Mouse (Mus musculus) right cerebral cortex, adult 2 months (tissue): ENCODE data around the gene 1700020D05Rik.
A peak's percentile ranks its signal among the peaks of the same experiment; 100 is the strongest.

Experiments
- DNase-seq, 2 experiments: peaks; one replicate each; pipeline ENCODE4 v3.0.0; 2021 to 2022; ENCODE audit warnings: low spot score in 2 of 2

The 1700020D05Rik gene

DNA sequence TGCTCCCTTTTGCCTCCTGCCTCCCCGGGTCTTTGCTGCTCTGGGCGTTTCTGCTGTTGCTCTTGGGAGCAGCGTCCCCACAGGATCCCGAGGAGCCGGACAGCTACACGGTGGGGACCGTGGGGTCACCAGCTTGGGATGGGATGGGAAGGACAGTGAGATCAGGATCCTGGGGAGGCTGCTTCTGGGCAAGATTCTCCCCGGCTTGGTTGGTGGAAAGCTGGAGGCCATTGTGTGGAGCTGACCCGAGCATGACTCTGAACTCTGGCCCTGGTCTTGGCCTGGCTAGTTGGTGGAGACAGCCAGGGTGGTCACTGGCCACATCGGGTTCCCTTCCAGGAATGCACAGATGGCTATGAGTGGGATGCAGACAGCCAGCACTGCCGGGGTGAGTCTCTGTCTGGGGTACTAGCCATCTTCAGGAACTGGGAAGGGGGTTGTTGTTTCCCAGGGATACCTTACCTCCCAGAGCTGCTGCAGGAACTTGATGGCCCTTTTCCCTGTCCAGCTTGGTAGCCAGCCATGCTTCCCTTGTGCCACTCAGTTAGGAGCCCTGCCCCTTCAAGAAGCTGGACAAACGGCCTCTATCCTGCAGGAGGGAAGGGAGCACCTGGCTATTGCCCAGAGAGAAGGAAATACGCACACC is 28.4 kb downstream of the 1700020D05Rik start:
- DNase-seq: no peak

DNA sequence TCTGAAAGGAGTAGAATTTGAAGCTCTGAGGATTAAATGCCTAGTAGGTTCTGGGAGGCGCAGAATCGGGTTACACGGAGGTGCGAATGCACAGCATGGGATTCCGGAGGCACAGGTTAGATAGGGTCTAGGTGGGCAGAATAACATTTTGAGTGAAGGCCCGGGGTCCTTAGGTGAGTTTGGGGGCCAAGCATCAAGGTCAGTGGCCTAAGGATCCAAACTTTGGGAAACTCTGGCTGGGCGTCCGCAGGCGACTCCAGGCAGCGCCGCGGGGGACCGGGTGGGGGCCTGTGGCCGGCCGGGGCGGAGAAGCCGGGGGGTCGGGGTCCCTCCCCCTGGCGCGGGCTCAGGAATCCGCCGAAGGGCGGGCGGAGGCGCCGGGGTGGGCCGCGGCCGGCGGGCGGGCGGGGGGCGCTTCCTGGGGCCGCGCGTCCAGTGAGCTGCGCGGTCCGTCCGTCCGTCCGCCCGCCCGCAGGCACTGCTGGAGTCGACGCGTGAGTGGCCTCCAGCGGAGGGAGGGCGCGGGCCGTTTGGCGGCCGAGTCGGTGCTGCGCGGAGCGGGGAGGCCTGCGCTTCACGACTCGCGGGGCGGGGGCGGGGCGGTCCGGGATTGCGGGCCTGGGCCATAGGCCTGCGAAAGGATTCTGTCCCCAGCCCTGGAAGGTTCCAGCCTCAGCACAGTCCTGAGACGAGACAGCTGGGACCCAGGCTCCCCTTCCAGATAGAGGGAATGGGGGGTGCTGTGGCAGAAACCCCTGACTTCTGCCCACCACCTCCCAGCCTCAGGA is 29.1 kb downstream of the 1700020D05Rik start:
- no peak for DNase-seq

GRCm38 (mm10) chr19:5473720-5474119 is 29.9 kb downstream of the 1700020D05Rik start, which contains the start of gene Efemp2:
Efemp2 (plus strand) TSS chr19:5473954.
- DNase-seq: peak; percentile 54 to 65

DNA sequence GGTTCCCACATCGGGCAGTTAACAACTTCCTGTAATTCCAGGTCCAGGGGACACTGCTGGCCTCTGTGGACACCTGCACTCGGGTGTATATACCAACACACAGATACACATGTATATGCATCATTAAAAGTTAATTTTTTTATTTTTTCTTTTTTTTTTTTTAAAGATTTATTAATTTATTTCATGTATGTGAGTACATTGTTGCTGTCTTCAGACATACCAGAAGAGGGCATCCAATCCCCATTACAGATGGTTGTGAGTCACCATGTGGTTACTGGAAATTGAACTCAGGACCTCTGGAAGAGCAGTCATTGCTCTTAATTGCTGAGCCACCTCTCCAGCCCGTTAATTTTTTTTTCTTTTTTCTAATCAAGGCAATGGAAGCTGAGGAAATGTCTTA is 30.7 kb downstream of the 1700020D05Rik start:
- DNase-seq: no peak

GRCm38 (mm10) chr19:5471846-5472245 is 31.7 kb downstream of the 1700020D05Rik start:
- DNase-seq: no peak

GRCm38 (mm10) chr19:5468374-5468773 is 35.2 kb downstream of the 1700020D05Rik start, which contains the start of gene Ctsw:
Ctsw (minus strand) TSS chr19:5468507.
- DNase-seq: no peak

DNA sequence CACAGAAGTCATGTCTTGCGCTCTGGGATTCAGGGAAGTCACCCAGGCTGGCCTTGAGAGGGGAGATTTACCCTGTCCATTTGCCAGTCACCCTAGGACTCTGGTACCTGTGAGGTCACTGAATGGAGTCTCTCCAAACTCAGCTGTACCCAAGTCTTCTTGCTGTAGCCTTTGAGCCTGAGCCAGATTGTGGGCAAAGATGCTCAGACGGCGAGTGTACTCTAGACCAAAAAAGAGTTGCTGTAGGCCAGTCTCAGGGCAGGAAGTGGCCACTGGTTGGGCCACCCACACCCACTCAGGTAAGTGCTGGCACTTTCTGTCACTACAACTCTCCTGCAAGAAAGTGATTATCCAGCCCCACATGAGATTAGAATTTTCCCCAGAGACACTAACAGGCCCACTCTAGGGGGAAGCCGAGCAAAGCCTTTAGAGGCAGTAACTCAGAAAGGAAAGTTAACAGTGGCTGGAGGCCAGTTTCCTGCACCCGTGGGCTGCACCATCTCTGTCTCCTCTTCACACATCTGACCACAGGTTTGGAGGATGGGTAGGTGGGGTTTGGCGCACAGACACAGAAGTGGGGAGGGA is 36.6 kb downstream of the 1700020D05Rik start:
- no peak for DNase-seq

DNA sequence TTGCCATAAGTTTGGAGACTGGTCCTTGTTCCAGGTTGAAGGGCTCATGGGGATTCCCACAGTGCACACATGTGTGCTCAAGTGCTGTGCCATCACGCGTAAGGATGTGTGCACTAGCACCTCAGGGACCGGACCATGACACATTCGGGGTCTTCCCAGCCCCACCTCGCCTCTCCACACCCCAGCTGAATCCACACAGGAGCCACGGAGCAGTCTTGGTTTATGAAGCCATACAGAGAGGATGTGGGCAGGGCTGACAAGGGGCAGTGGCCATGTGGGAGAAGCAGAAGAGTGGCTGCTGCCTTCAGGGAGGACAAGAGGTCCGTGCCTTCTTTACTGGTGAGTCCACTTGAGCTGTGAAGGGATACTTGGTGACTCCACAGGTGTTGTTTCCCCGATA is 38.5 kb downstream of the 1700020D05Rik start:
- DNase-seq: no peak

DNA sequence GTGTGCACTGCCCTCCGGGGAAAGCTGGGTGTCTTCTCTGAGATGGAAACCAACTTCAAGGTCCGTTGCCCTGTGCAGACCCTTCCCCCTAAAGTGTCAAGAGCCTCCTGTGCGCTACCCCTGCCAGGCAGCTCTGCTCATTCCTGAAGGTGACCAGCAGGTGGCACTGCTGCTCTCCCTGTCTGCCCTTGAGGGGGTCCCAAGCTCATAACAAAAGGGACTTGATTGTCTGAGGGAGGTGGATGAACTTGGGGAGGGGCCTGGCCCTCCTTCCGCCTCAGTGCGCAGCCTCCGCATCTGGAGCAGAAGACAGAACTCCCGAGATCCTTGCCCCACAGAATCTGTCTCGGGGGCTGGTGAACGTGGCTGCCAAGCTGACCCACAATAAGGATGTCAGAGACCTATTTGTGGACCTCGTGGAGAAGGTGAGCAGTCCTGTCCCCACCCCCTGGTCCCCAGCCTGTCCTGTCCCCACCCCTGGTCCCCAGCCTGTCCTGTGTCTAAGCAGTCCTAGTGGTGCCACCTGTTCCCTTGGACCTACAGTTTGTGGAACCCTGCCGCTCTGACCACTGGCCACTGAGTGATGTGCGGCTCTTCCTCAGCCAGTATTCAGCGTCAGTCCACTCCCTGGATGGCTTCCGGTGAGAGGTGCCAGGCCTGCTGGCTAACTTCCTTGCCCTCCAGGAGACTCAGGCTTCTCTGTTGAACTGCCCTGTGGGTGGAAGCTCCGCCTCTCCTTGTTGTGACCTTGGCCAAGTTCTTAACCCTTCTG is 39.6 kb downstream of the 1700020D05Rik start:
- DNase-seq: peak in 1 of 2 experiments; percentile 50

DNA sequence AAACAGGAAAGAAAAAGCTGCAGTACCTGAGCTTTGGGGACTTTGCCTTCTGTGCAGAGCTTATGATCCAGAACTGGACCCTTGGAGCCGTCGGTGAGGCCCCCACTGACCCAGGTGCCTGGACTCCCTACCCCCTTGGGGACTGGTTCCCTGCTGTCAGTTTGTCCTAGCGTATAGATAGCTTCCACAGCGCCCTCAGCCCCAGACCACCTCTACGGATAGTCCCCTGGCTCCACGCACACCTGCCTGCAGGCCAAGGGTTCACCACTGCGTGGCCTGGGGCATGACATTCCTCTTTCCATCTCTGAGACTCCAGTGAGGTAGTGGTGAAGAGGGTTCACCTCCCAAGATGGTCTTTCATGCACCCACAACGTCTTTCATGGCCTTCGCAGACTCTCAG is 40.4 kb downstream of the 1700020D05Rik start:
- DNase-seq: no peak

DNA sequence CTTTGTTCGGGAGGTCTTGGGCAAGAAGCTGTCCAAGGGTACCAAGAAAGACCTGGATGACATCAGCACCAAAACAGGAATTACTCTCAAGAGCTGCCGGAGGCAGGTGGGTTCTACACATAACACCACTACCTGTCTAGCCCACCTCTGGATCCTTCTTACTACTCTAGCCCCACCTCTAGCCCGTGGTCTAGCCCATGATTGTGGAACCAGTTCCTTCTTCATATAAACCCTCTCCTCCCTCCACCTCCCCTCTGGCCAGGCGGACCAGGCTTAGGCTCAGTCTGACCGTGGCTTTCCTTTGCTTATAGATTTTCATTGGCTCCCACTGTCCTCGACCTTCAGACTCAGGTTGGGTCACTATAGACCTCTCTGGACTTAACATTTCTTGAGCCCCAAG is 42.2 kb downstream of the 1700020D05Rik start:
- DNase-seq: no peak

DNA sequence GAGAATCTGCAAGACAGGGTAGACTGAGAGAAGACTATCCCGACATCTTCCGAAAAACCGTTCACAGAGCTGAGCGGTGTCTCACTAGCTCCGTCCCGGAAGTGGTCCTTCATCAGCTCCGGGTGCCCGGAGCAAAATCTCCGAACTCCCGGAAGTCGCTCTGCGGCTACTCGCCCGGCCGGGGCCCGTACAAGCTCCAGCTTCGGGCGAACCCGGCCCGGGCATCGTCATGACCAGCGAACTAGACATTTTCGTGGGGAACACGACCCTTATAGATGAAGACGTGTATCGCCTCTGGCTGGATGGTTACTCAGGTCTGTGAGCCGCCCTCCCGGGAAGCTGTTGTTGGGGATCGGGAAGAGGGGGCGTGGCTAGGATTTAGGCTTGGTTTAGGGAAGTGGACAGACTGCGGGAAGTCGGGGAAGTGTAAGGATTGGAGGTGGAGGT is 43.1 kb downstream of the 1700020D05Rik start, which contains the start of gene Fibp:
Gene Fibp, plus strand, starts transcription at position 151 of the 447 bp plus-strand sequence.
- peak; percentile 85 to 91 for DNase-seq

DNA sequence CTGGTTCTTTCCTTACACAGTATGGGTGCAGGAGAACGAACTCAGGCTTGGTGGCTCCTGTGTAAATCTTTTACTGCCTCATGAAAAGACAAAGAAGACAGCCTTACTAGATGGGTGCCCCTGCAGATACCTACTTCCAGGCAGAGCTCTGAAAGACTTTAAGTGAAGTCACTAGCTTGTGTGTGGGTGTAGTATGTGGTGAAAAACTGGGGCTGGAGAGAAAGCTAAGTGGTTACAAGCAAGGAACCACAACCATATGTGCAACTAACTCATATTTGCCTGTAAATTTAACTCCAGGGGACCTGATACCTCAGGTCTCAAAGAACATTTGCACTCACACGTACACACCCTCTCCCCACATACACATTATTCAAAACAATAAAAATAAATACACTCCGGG is 43.7 kb downstream of the 1700020D05Rik start:
- DNase-seq: no peak

- peak in 1 of 2 experiments; percentile 59 for DNase-seq
Observed at GRCm38 (mm10) chr19:5459019-5459418, 44.6 kb downstream of the 1700020D05Rik start.

GRCm38 (mm10) chr19:5457746-5458442 is 45.7 kb downstream of the 1700020D05Rik start, which contains the start of gene Ccdc85b:
Ccdc85b (minus strand) TSS chr19:5457894.
- peak in 1 of 2 experiments; percentile 3 for DNase-seq

GRCm38 (mm10) chr19:5456922-5457745 is 46.5 kb downstream of the 1700020D05Rik start:
- DNase-seq: peak; percentile 94 to 98

- peak in 1 of 2 experiments; percentile 13 for DNase-seq
Observed at GRCm38 (mm10) chr19:5456241-5456921, 47.2 kb downstream of the 1700020D05Rik start.

GRCm38 (mm10) chr19:5455568-5455967 is 48.0 kb downstream of the 1700020D05Rik start:
- DNase-seq: peak in 1 of 2 experiments; percentile 10

DNA sequence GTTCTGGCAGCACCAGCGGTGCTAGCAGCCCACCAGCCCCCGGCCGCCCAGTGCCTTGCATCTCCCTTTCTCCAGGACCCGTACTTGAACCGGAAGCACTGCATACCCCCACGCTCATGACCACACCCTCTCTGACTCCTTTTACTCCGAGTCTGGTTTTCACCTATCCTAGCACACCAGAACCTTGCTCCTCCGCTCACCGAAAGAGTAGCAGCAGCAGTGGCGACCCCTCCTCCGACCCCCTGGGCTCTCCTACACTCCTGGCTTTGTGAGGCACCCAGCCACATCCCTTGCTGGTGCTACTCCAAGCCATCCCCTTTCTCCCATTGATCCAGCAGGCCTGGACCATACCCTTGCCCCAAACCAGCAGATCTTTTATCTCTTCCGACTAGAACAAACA is 48.5 kb downstream of the 1700020D05Rik start:
- DNase-seq: no peak
